Mouse (Mus musculus) limb, embryonic 14.5 days (tissue): ENCODE data around the gene Echs1. TPM values are rescaled to one million over a fixed set of nuclear protein-coding genes. Genes with fewer than 3 reads are reported as not detected.
"Not testable (repeated sequence)": the region's sequence is repeated elsewhere in the genome, so short reads cannot be mapped to it uniquely, and the experiment has no call there.

ENCODE experiments used
- ATAC-seq: fragments of 200-750 bp; cut with Nextera tagmentation; 2 replicates; pipeline ENCODE4 v1.8.0; 2017; ENCODE audit warnings: low read depth, moderate number of reproducible peaks, moderate TSS enrichment; ENCODE audit not compliant: low FRiP score
- DNase-seq: peaks from one replicate; pipeline ENCODE4 v3.0.0-alpha.2; 2015; ENCODE audit warnings: low spot score
- H3K27ac ChIP-seq: fragments of 300-500 bp; sonication (generic); replicated peaks from 2 replicates; pipeline ENCODE4 v1.5.1; 2014; ENCODE audit warnings: low read depth, mild to moderate bottlenecking, low read length, moderate library complexity, mixed read lengths
- H3K27me3 ChIP-seq: fragments of 300-500 bp; sonication (generic); 2 replicates; pipeline ENCODE4 v1.6.1; 2014; ENCODE audit warnings: low read length, mixed read lengths; ENCODE audit not compliant: control insufficient read depth, insufficient read depth
- H3K36me3 ChIP-seq: fragments of 300-500 bp; sonication (generic); 2 replicates; pipeline ENCODE4 v1.6.1; 2014; ENCODE audit warnings: mild to moderate bottlenecking, low read length, moderate library complexity, mixed read lengths; ENCODE audit not compliant: control insufficient read depth, insufficient read depth
- H3K4me1 ChIP-seq: fragments of 300-500 bp; sonication (generic); 2 replicates; pipeline ENCODE4 v1.6.1; 2014; ENCODE audit warnings: antibody characterized with exemption, low read length, mixed read lengths; ENCODE audit not compliant: control insufficient read depth, insufficient read depth
- H3K4me2 ChIP-seq: fragments of 300-500 bp; sonication (generic); replicated peaks from 2 replicates; pipeline ENCODE4 v1.6.1; 2014; ENCODE audit warnings: low read depth, mild to moderate bottlenecking, low read length, moderate library complexity; ENCODE audit not compliant: severe bottlenecking
- H3K4me3 ChIP-seq: fragments of 300-500 bp; sonication (generic); replicated peaks from 2 replicates; pipeline ENCODE4 v1.5.1; 2014; ENCODE audit warnings: low read length
- H3K9ac ChIP-seq: fragments of 300-500 bp; sonication (generic); 2 replicates; pipeline ENCODE4 v1.6.1; 2014; ENCODE audit warnings: mild to moderate bottlenecking, low read depth, low read length, moderate library complexity; ENCODE audit not compliant: severe bottlenecking
- H3K9me3 ChIP-seq: fragments of 300-500 bp; sonication (generic); 2 replicates; pipeline ENCODE4 v1.6.1; 2016; ENCODE audit warnings: low read length; ENCODE audit not compliant: control insufficient read depth
- POLR2A ChIP-seq: fragments of 200-500 bp; IDR thresholded peaks from 2 replicates; pipeline ENCODE4 v1.8.0; 2012; ENCODE audit warnings: inconsistent platforms, mild to moderate bottlenecking, moderate library complexity, borderline replicate concordance; ENCODE audit not compliant: insufficient read depth, insufficient read length; ENCODE audit errors: extremely low read depth
- WGBS: fragments of 180-500 bp; shearing (Covaris S2); extraction: QIAGEN DNeasy Blood & Tissue Kit; methylation state at CpG from one replicate; pipeline ENCODE4 v1.1.7; 2014; 5-methylcytosine and 5-hydroxymethylcytosine counted together
- polyA plus RNA-seq, 2 experiments: library from polyadenylated mRNA; depleted of rRNA in 1 of 2; stranded (reverse) in 1 of 2; unstranded in 1 of 2; fragments of >200 nt; fragmentation: Nextera tagmentation in 1 of 2; extraction: Ambion mirVana in 1 of 2; gene quantifications; 2 replicates each; pipeline versions ENCODE4 v1.2.1 to v1.2.3; 2012 to 2014

Gene Echs1
- polyA plus RNA-seq, 2 experiments = 127 to 153 TPM

DNA sequence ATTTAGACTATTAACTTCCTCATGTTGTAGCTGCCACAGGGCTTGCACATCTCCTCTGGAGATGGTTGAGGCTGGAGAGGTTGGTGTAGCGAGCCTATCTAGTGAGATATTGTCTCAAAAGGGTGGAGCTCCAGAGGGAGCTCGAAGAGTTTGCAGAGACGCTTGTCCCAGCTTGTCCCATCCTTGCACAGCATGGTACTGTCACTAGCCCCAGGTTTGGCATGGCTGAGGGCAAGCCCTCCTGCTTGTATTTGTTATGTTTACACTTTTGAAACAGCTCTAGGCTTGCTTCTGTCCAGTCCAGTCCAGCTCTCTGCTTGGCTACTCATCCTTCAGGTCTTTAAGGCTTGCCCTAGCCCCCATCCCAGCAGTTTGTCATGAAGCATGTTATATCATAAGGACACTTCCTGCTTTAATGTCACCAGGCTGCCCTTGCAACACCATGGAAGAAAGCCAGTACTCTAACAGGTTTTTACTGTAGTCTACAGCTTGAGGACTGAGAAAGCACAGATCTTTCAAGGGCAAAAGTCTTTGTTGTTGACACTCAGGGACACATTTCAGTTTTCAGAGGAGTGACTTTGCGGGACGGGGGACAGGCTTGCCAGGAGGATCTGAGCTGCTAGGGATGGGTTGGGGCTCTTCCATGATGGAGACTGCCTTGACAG, 19.0 kb upstream of the Echs1 start:
- no peak for TF ChIP-seq POLR2A
- no peak overlapping the region for H3K9ac ChIP-seq
- H3K36me3 ChIP-seq = peaks cover 17% of the 10 kb centered on the region
- no peaks in the 10 kb centered on the region for H3K27me3 ChIP-seq
- H3K9me3 ChIP-seq = no peaks in the 10 kb centered on the region
- H3K4me1 ChIP-seq = no peaks in the 10 kb centered on the region
- H3K4me3 ChIP-seq = no peak overlapping the region
- no peak overlapping the region for H3K27ac ChIP-seq
- H3K4me2 ChIP-seq = no peak overlapping the region
- no peak for ATAC-seq
- DNase-seq = no peak
- WGBS = 87% methylated on average over 5 of the region's 5 CpGs

DNA sequence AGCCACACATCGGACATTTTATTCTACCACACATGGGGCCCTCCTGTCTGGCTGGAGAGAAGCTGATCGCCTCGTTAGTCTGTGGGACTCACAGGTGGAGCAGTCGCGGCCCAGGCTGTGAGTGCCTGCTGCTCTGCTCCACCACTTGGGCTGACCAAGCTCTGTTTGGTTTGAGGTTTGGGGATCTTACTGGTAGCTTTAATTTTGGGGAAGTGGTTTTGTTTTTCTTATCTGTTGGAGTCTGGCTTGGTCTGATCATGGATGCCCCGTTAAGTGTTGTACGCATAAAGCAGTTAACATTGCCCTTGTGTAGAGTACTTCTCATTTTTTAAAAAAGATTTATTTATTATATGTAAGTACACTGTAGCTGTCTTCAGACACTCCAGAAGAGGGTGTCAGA, 17.8 kb upstream of the Echs1 start:
- H3K27me3 ChIP-seq, DNase-seq, H3K4me1 ChIP-seq, H3K9ac ChIP-seq, H3K4me2 ChIP-seq, ATAC-seq, H3K4me3 ChIP-seq, H3K27ac ChIP-seq, H3K9me3 ChIP-seq: not testable (repeated sequence)
- H3K36me3 ChIP-seq = peaks cover 26% of the 10 kb centered on the region
- 91% methylated on average over 3 of the region's 7 CpGs for WGBS

DNA sequence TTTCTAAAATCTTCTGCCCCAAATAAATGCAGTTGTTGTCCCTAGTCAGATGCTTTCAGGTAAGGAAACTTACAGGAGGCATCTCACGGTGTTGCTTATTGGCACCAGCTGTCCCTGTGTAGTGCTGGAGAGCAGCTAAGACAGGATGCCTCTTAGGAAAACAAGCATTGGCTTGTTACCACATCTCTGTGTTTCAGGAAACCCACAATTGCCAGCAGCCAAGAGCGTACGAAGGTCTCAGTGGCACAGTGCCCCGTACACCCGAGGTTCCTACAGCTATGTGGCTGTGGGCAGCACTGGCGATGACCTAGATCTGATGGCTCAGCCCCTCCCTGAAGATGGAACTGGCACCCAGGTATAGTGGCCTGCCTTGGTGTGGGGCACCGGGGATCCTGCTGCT, 15.9 kb upstream of the Echs1 start:
- H3K27ac ChIP-seq, H3K4me1 ChIP-seq, DNase-seq, H3K9ac ChIP-seq, H3K4me3 ChIP-seq, H3K4me2 ChIP-seq, H3K9me3 ChIP-seq, H3K27me3 ChIP-seq, ATAC-seq: not testable (repeated sequence)
- peaks cover 26% of the 10 kb centered on the region for H3K36me3 ChIP-seq
- WGBS = 96% methylated on average over 7 of the region's 7 CpGs

DNA sequence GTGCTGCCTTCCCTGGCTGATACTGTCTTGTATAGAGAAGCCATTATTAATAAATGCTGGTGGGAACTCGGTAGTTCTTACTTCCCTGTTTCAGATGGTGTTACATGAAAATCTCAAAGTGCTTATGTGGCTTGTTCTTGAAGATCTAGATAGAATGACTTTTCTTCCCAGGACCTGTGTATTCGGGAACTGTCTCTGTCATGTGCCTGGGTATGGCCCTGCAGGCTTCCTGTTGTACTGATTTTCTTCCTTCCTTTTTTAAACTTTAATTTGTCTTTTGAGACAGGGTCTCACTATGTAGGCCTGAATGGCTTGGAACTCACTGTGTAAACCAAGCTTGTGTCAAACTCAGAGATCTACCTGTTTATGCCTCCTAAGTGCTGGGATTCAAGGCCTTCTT, 11.6 kb upstream of the Echs1 start:
- no peak for TF ChIP-seq POLR2A
- Histone ChIP-seq H3K9me3 (no peaks in the 10 kb centered on the region), H3K9ac (no peak overlapping the region), H3K4me2 (no peak overlapping the region), H3K27ac (no peak overlapping the region), H3K4me1 (peaks cover 5% of the 10 kb centered on the region; the same call in 1 of the 2 replicates), H3K27me3 (no peaks in the 10 kb centered on the region), H3K4me3 (no peak overlapping the region), H3K36me3 (peaks cover 13% of the 10 kb centered on the region)
- DNase-seq (no peak), ATAC-seq (no peak)
- 87% methylated on average over 2 of the region's 2 CpGs for WGBS

DNA sequence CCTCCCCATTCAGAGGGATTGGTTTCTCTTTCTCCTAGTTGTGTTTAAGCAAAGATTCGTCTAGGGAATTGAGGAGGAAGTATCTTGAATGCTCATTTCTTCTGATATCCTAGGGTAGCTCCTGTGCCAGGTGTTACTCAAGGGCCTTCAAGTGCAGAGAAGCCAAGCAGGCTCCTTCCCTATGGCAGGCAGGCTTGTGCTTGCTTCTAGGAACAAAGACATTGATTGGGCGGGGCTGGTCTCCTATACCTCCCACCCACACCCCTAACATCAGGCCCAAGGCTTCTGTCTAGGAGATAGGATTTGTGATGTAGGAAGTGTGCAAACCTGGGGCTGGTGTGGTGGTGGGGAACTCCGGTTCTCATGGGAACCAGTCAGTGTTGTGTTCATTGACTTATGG, 10.7 kb upstream of the Echs1 start:
- H3K9ac ChIP-seq = no peak overlapping the region
- TF ChIP-seq POLR2A = no peak
- no peaks in the 10 kb centered on the region for H3K9me3 ChIP-seq
- H3K27ac ChIP-seq = no peak overlapping the region
- peaks cover 5% of the 10 kb centered on the region; the same call in 1 of the 2 replicates for H3K4me1 ChIP-seq
- peaks cover 13% of the 10 kb centered on the region for H3K36me3 ChIP-seq
- WGBS = 81% methylated on average over 3 of the region's 3 CpGs
- ATAC-seq (no peak), DNase-seq (no peak)
- H3K4me3 ChIP-seq = no peak overlapping the region
- H3K4me2 ChIP-seq = no peak overlapping the region
- no peaks in the 10 kb centered on the region for H3K27me3 ChIP-seq

DNA sequence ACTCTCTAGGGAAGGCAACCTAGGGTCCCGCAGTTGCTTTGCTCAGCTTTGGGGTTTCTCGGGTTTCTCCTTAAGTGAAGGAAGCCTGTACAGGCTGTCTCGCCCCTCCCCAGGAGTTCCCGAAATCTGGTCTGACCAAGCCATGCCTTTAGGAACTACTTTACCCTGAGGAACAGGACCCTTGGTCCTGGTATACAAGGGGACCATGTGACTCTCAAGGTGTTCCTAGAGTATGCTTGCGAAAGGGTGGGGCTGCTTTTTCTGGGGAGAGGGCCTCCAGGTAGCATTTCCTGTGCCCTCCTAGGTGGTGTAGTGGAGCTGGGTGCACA, 9.7 kb upstream of the Echs1 start:
- Histone ChIP-seq H3K27ac (no peak overlapping the region), H3K27me3 (no peaks in the 10 kb centered on the region), H3K9me3 (no peaks in the 10 kb centered on the region), H3K4me1 (peaks cover 5% of the 10 kb centered on the region; the same call in 1 of the 2 replicates), H3K4me2 (peak overlapping the region; percentile 89), H3K36me3 (peaks cover 13% of the 10 kb centered on the region), H3K4me3 (peak overlapping the region; percentile 55), H3K9ac (peak overlapping the region; percentile 61)
- DNase-seq (no peak), ATAC-seq (no peak)
- no peak for TF ChIP-seq POLR2A
- 5% methylated on average over 5 of the region's 5 CpGs for WGBS
